ENCODE assay signal across 9 mouse cellular contexts in genomic region chr4:138426778-138427705, GRCm38 (mm10). TPM values are rescaled to one million over a fixed set of nuclear protein-coding genes. Genes with fewer than 3 reads are reported as not detected.
DNase-seq lines count a peak whose midpoint lies in the region; ATAC-seq and TF ChIP-seq lines count a peak whose summit lies in the region.
"Had no signal": no experiment of that assay in that cellular context is flagged by ENCODE, and none has a peak within 500 bp of the region (broad histone marks: within the 10 kb centered on the region; RNA-seq: fewer than 3 reads in every experiment).

No protein-coding gene starts in this region.

- H3K27ac ChIP-seq in embryonic fibroblast, embryonic 13.5 days (ENCODE audit: insufficient read depth, low read length): no peak overlapping the region
- H3K27ac ChIP-seq in heart, embryonic 12.5 days (ENCODE audit: poor library complexity, severe bottlenecking): no peak overlapping the region
- H3K27ac ChIP-seq in liver, embryonic 12.5 days: no peak overlapping the region
- no peak overlapping the region for H3K27ac ChIP-seq in stomach, embryonic 16.5 days (ENCODE audit: low read length)
- H3K27ac ChIP-seq: heart, embryonic 15.5 days had no signal

- TF ChIP-seq CTCF in brain, embryonic 14.5 days (IDR thresholded peaks at IDR 0.05; ENCODE audit: borderline replicate concordance, extremely low read depth, insufficient read depth, insufficient read length): peak; percentile 84
- peak; percentile 69; the same call in 1 of the 2 replicates for TF ChIP-seq CTCF in embryonic fibroblast, embryonic 13.5 days (IDR thresholded peaks at IDR 0.05; ENCODE audit: borderline replicate concordance, insufficient read depth, low read length)

- ATAC-seq in heart, embryonic 12.5 days (ENCODE audit: insufficient number of reproducible peaks, low FRiP score): no peak
- 0 out of 2 replicates have a peak, but pooled peaks have one; percentile 13 for ATAC-seq in liver, embryonic 12.5 days
- ATAC-seq in stomach, embryonic 16.5 days (ENCODE audit: insufficient read depth, low FRiP score): peak; percentile 61; the same call in 1 of the 2 replicates

- H3K9ac ChIP-seq in heart, embryonic 12.5 days: no peak overlapping the region
- H3K9ac ChIP-seq in liver, embryonic 12.5 days: no peak overlapping the region
- H3K9ac ChIP-seq in stomach, embryonic 16.5 days (ENCODE audit: low read length): 0 out of 2 replicates have a peak overlapping the region, but pooled peaks have one; percentile 1
- H3K9ac ChIP-seq: heart, embryonic 15.5 days had no signal

- WGBS in heart, embryonic 12.5 days: 37% methylated on average over 22 of the region's 22 CpGs
- WGBS in liver, embryonic 12.5 days (ENCODE audit: insufficient replicate concordance): 34% methylated on average over 22 of the region's 22 CpGs
- WGBS in stomach, embryonic 16.5 days: 33% methylated on average over 22 of the region's 22 CpGs

- peak; percentile 23 to 49 for DNase-seq in CD8-positive naive resting alpha-beta T cell, adult 2 months (ENCODE audit: low read depth in 2 of 2, low spot score in 2 of 2)
- DNase-seq in brain, embryonic 14.5 days (ENCODE audit: low read depth): peak; percentile 85
- peak; percentile 92 for DNase-seq in kidney, postnatal 10 days
- peak; percentile 82 for DNase-seq in neural tube, embryonic 10.5 days (ENCODE audit: extremely low spot score, low spot score)

- no peak overlapping the region for H3K4me3 ChIP-seq in embryonic fibroblast, embryonic 13.5 days (ENCODE audit: insufficient read depth, low read length)
- no peak overlapping the region for H3K4me3 ChIP-seq in heart, embryonic 12.5 days
- 0 out of 2 replicates have a peak overlapping the region, but pooled peaks have one; percentile 1 for H3K4me3 ChIP-seq in liver, embryonic 12.5 days
- no peak overlapping the region for H3K4me3 ChIP-seq in stomach, embryonic 16.5 days (replicated peaks; ENCODE audit: low read length)
- H3K4me3 ChIP-seq: heart, embryonic 15.5 days had no signal

- H3K4me2 ChIP-seq in heart, embryonic 12.5 days: 0 out of 2 replicates have a peak overlapping the region, but pooled peaks have one; percentile 20
- H3K4me2 ChIP-seq in liver, embryonic 12.5 days: peak overlapping the region; percentile 17
- H3K4me2 ChIP-seq in stomach, embryonic 16.5 days (ENCODE audit: low read depth, low read length): peak overlapping the region; percentile 45
- H3K4me2 ChIP-seq: heart, embryonic 15.5 days had no signal

- 0 out of 2 replicates have a peak, but pooled peaks cover 10% of the 10 kb centered on the region for H3K9me3 ChIP-seq in heart, embryonic 12.5 days (replicated peaks)
- no peaks in the 10 kb centered on the region for H3K9me3 ChIP-seq in liver, embryonic 12.5 days (replicated peaks)
- H3K9me3 ChIP-seq in stomach, embryonic 16.5 days (replicated peaks; ENCODE audit: control insufficient read depth, low read length): no peaks in the 10 kb centered on the region
- H3K9me3 ChIP-seq: heart, embryonic 15.5 days had no signal

- TF ChIP-seq POLR2A in brain, embryonic 14.5 days (IDR thresholded peaks at IDR 0.05; ENCODE audit: borderline replicate concordance, extremely low read depth, insufficient read depth, insufficient read length, poor library complexity, severe bottlenecking): no peak
- TF ChIP-seq POLR2A in embryonic fibroblast, embryonic 13.5 days (IDR thresholded peaks at IDR 0.05; ENCODE audit: low read depth, low read length): no peak

- H3K4me1 ChIP-seq in embryonic fibroblast, embryonic 13.5 days (ENCODE audit: control insufficient read depth, insufficient read depth, low read length): no peaks in the 10 kb centered on the region
- no peaks in the 10 kb centered on the region for H3K4me1 ChIP-seq in heart, embryonic 12.5 days (replicated peaks)
- H3K4me1 ChIP-seq in liver, embryonic 12.5 days: no peaks in the 10 kb centered on the region
- H3K4me1 ChIP-seq in stomach, embryonic 16.5 days (ENCODE audit: control insufficient read depth, insufficient read depth, low read length): no peaks in the 10 kb centered on the region
- H3K4me1 ChIP-seq: heart, embryonic 15.5 days had no signal

- peaks cover 20% of the 10 kb centered on the region for H3K27me3 ChIP-seq in heart, embryonic 12.5 days (replicated peaks)
- H3K27me3 ChIP-seq in liver, embryonic 12.5 days (replicated peaks): peaks cover 32% of the 10 kb centered on the region
- H3K27me3 ChIP-seq in stomach, embryonic 16.5 days (ENCODE audit: control insufficient read depth, insufficient read depth, low read length): no peaks in the 10 kb centered on the region

- no peaks in the 10 kb centered on the region for H3K36me3 ChIP-seq in heart, embryonic 12.5 days
- no peaks in the 10 kb centered on the region for H3K36me3 ChIP-seq in liver, embryonic 12.5 days
- no peaks in the 10 kb centered on the region for H3K36me3 ChIP-seq in stomach, embryonic 16.5 days (ENCODE audit: control insufficient read depth, insufficient read depth, low read length)
- H3K36me3 ChIP-seq: heart, embryonic 15.5 days had no signal

RNA-seq across cellular contexts. Expression of gene Mul1, which starts 7.4 kb away (rescaled TPM):
- polyA plus RNA-seq in brain, embryonic 14.5 days (2012; rRNA removed): 14.5 and 19.6 TPM in 2 replicates
- polyA plus RNA-seq in embryonic fibroblast, embryonic 13.5 days (2011; ENCODE audit: insufficient read length, low read depth, missing spikeins): 14.4 and 15.8 TPM in 2 replicates
- polyA plus RNA-seq in heart, embryonic 12.5 days (2016; fragmentation: Nextera tagmentation; extraction: Ambion mirVana): 18.6 and 21.5 TPM in 2 replicates
- polyA plus RNA-seq in liver, embryonic 12.5 days (2016; fragmentation: Nextera tagmentation; extraction: Ambion mirVana): 9.4 and 10.2 TPM in 2 replicates
- polyA plus RNA-seq in stomach, embryonic 16.5 days (2015; fragmentation: Nextera tagmentation; extraction: Ambion mirVana): 18.6 and 22.2 TPM in 2 replicates

RNA-seq across cellular contexts. Expression of gene Camk2n1, which starts 27.1 kb away (rescaled TPM):
- 28.3 and 37.4 TPM in 2 replicates for polyA plus RNA-seq in brain, embryonic 14.5 days (2012; rRNA removed)
- polyA plus RNA-seq in embryonic fibroblast, embryonic 13.5 days (2011; ENCODE audit: insufficient read length, low read depth, missing spikeins): 5.6 and 7.2 TPM in 2 replicates
- polyA plus RNA-seq in heart, embryonic 12.5 days (2016; fragmentation: Nextera tagmentation; extraction: Ambion mirVana): 1.1 and 1.4 TPM in 2 replicates
- polyA plus RNA-seq in liver, embryonic 12.5 days (2016; fragmentation: Nextera tagmentation; extraction: Ambion mirVana): 1.3 and 1.4 TPM in 2 replicates
- polyA plus RNA-seq in stomach, embryonic 16.5 days (2015; fragmentation: Nextera tagmentation; extraction: Ambion mirVana): 2.8 and 3.2 TPM in 2 replicates

RNA-seq across cellular contexts. Expression of gene Fam43b, which starts 30.7 kb away (rescaled TPM):
- polyA plus RNA-seq in brain, embryonic 14.5 days (2012; rRNA removed): 2.9 and 4.3 TPM in 2 replicates
- not detected in 2 replicates for polyA plus RNA-seq in embryonic fibroblast, embryonic 13.5 days (2011; ENCODE audit: insufficient read length, low read depth, missing spikeins)
- polyA plus RNA-seq in heart, embryonic 12.5 days (2016; fragmentation: Nextera tagmentation; extraction: Ambion mirVana): 0.06 TPM in 1 of 2 replicates, not detected in the other
- polyA plus RNA-seq in liver, embryonic 12.5 days (2016; fragmentation: Nextera tagmentation; extraction: Ambion mirVana): not detected in 2 replicates
- not detected in 2 replicates for polyA plus RNA-seq in stomach, embryonic 16.5 days (2015; fragmentation: Nextera tagmentation; extraction: Ambion mirVana)
- polyA plus RNA-seq: heart, embryonic 15.5 days had no signal

RNA-seq across cellular contexts. Expression of gene Cda, which starts 59.2 kb away (rescaled TPM):
- 1.9 and 3.2 TPM in 2 replicates for polyA plus RNA-seq in brain, embryonic 14.5 days (2012; rRNA removed)
- 1.0 and 1.2 TPM in 2 replicates for polyA plus RNA-seq in embryonic fibroblast, embryonic 13.5 days (2011; ENCODE audit: insufficient read length, low read depth, missing spikeins)
- polyA plus RNA-seq in heart, embryonic 12.5 days (2016; fragmentation: Nextera tagmentation; extraction: Ambion mirVana): 9.3 and 10.9 TPM in 2 replicates
- 5.1 and 5.8 TPM in 2 replicates for polyA plus RNA-seq in liver, embryonic 12.5 days (2016; fragmentation: Nextera tagmentation; extraction: Ambion mirVana)
- 12.6 and 14.9 TPM in 2 replicates for polyA plus RNA-seq in stomach, embryonic 16.5 days (2015; fragmentation: Nextera tagmentation; extraction: Ambion mirVana)

Comparison
In these comparisons a context has a peak if more than half of its experiments do, and no peak if none do; other contexts are left out.
1. DNase-seq: peak in every context shown above with its lines; median percentile 92 in kidney, postnatal 10 days; 85 in brain, embryonic 14.5 days; 82 in neural tube, embryonic 10.5 days; 36 in CD8-positive naive resting alpha-beta T cell, adult 2 months.